Mouse (Mus musculus) cerebellum, adult 11-12 months (tissue): ENCODE results near the gene Atp13a3.

Source experiments
- DNase-seq: peaks from one replicate; pipeline ENCODE4 v3.0.0; 2022

Gene Atp13a3

GRCm38 (mm10) chr16:30310171-30310515 lies 95.6 kb downstream of the Atp13a3 start:
- no peak for DNase-seq

- peak; percentile 29 for DNase-seq
Measured at GRCm38 (mm10) chr16:30309395-30310170, 96.2 kb downstream of the Atp13a3 start.

GRCm38 (mm10) chr16:30308616-30309394 lies 97.0 kb downstream of the Atp13a3 start:
- peak; percentile 83 for DNase-seq

DNA sequence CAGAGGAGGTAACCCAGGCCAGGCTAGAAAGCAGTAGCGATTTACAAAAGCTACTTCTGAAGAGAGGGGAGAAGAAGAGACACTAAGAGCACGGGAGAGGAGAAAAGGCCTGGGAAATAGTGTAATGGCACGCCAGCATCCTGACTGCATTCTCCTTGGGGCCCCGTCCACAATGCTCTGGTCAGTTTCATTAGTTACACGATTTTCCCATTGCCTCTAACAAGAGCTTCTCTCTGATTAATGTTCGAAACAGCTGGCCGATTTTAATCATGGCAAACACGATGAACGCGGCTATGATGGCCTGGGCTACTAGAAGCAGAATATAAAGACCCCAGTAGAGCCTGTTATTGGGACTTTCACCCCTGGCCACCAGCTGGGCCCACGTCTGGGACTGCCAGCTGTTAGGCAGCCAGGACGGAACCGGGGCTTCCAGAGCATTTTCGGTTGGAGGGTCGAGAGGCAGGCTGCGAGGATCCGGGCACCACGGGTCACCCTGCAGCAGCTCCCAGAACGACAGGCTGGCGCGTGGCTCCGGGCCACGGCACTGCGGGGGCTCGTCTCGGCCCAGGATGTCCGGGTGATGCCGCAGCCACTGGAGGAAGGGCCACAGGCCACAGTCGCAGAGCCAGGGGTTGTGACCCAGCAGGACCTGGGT lies 97.7 kb downstream of the Atp13a3 start:
- no peak for DNase-seq

DNA sequence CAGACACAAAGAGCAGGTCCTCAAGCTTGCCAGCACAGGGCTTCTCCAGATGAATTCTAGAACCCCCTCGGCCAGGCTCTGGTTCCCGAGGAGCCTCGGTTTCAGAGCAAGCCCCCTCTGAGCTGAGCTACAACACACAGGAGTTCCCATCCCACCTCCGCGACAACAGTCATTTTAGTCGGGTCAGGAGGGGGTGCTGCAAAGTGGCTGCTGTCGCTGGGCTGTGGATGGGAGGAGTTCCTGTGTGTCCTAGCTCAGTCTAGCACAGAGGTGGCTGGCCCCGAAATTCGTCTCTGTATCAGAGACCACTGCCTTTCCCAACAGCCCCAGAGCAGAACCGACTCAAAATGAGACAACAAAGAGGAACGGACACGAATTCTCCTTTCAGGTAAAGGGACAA lies 98.5 kb downstream of the Atp13a3 start:
- peak; percentile 14 for DNase-seq

GRCm38 (mm10) chr16:30306102-30306501 lies 99.7 kb downstream of the Atp13a3 start:
- DNase-seq = no peak

GRCm38 (mm10) chr16:30304236-30304635 lies 101.5 kb downstream of the Atp13a3 start:
- no peak for DNase-seq

DNA sequence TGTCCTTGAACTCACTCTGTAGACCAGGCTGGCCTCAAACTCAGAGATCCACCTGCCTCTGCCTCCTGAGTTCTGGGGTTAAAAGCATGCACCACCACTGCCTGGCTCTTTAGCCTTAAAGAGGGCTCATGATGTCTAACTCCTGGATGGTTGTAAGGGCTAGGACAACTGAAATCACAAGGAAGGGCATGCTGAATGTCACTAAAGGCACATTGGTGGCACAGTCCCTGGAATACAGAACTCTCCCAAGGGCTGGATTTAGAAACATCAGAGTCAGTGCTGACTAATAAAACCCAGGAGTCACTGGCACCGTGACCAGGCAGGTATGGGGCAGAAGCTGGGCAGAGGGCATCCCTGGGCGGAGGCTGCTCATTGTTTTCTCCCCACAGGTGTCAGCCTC lies 102.4 kb downstream of the Atp13a3 start:
- DNase-seq = no peak

DNA sequence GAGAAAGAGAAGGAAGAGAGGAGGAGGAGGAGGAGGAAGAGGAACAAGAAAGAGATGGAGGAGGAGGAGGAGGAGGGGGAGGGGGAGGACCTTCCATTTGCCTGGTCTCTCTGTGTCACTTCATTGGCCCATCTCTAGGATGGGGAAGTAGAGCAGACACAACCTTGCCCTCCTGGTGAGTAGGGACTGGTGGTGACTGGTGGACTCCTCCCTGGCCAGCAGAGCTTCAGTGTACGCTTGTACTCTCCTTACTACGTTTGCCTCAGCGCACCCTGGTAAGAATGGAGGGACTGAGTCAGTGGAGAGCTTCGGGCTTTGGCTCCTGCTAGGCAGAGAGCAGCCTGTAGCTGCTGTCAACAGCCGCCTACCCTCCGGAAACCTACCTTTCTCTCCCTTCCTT lies 103.1 kb downstream of the Atp13a3 start:
- no peak for DNase-seq

GRCm38 (mm10) chr16:30299711-30300277 lies 106.0 kb downstream of the Atp13a3 start:
- DNase-seq = no peak

GRCm38 (mm10) chr16:30297450-30297849 lies 108.3 kb downstream of the Atp13a3 start:
- no peak for DNase-seq

DNA sequence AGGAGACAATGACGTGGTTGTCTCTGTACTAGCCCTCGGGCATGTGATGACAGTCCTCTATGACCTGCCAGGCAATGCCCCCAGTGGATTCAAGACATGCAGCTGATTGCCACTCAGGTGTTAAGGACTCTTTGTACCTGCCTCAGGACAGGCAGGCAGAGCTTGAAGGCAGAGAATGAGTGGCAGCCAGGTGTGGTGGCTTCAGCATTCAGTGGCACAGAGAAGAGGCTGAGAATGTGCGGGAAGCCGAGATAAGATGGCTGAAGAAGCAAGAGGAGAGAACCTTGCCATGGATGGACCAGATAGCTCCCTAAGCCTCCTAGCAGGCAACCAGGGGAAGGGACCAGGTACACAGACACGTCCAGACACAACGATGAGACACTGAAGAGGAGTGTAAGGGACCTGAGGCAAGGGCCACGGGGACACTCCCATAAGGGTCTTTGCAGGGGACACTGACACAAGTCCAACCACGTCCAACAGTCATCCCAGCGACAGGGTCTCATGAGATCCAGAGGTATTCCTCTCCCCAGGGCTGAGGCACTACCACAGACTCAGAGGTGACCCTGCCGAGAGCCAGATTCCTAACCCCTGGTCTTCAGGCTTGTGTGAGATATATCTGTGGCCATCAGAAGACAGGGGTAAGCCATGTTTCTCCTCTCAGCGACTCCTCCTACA lies 109.0 kb downstream of the Atp13a3 start:
- DNase-seq = no peak

GRCm38 (mm10) chr16:30295106-30295505 lies 110.7 kb downstream of the Atp13a3 start:
- no peak for DNase-seq

GRCm38 (mm10) chr16:30290436-30290835 lies 115.3 kb downstream of the Atp13a3 start:
- no peak for DNase-seq

DNA sequence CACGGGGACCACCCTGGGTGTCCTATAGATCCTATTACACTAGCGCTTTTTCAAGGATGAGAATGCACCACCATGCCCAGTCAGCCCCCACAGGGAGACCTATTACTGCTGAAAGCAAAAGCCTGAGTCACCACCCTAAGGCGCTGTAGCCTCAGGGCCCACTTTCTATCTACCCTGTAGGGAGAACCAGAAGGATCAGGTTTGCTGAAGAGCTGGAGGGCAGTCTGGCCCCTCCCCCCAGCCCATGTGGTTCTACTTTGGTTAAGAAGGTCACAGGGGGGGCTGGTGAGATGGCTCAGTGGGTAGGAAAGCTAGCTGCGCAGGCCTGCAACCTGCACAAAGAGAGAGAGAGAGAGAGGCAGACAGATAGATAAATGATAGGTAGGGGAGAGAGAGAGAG lies 120.1 kb downstream of the Atp13a3 start:
- no peak for DNase-seq

DNA sequence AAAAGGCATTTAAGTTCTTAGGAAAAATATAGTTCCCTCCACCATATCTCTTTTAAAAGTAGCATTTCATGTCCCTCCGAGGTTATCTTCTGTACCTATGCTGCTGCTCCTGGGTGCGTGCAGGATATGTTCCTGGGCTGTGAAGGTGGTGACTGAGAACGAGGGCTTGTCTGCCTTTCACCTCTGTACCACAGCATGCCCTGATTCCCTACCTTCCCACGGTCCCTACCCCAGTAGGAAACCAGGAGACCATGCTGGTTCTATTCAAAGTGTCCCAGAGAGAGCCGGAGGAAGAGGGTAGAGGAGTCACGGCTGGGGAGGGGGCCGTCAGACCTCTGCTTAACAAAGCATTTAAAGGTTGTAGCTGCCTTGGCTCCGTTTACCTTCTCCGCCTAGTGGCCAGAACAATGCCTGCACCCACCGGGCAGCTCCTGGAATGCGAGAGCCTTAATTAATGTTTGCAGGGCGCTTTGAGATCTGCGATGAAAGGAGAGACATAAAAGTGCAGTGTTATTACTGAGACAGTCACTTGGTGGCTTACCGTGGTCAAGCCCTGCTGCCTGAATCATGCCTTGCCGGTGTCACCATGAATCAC lies 121.9 kb downstream of the Atp13a3 start:
- no peak for DNase-seq

DNA sequence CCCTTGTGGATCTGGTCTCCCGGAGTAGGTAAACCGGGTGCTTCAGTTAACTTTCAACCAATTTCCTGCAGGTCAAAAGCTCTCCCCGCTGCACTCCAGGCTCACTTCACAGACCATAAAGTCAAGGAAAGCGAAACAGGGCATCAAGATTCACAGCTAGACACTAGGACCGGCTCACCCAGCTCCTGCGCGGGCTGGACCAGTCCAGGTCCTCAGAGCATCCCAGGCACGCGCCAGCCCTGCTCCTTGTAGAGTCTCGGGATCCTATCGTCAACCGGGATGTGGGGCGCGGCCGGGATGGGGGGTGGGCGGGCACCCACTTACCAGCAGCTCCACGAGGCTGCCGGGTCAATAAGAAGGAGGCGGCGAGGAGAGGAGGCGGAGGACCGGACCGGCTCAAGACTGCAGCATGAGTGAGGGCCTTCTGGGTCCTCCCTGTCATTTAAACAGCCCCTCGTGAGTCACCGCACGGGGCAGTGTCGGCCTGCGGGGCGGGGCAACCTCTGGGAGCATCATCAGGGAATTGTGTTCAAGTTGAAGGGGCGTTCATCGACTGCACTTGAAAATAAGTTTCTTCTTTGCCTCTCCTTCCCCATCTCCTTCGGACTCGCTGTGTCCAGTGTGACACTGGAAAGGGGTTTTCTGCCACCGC lies 122.8 kb downstream of the Atp13a3 start, which contains the start of gene Lrrc15:
Lrrc15 (minus strand) TSS at position 413 of the 652 bp plus-strand sequence.
- no peak for DNase-seq

DNA sequence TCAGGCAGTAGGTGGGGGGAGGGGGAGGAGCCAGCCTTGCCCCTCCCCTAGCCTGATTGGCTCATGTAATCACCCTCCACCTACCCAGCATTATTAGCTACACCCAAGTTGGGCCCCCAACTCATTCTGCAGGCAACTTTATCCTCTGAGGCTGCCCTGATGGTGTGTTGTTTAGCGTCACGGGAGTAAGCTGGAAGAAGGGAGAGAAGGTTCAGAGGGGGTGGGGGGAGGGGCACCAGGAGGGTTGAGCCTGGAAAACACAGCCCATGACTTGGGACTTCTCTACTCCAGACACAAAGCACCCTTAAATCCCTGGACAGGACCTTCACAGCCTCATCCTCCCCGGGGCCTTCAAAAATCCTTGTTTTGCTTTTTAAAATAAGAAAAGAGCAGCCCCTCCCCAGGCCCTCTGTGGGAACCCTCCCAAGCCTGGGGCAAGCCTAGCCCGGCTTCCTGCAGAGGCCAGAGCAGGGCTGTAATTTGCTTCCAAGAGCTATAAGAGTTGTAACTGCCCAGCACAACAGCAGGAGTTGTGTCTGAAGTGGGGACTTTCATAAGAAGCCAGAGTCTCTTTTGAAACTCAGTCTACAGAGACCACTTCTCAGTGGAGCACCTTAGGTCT lies 125.0 kb downstream of the Atp13a3 start:
- no peak for DNase-seq

- DNase-seq = no peak
Measured at GRCm38 (mm10) chr16:30278406-30278805, 127.4 kb downstream of the Atp13a3 start.

DNA sequence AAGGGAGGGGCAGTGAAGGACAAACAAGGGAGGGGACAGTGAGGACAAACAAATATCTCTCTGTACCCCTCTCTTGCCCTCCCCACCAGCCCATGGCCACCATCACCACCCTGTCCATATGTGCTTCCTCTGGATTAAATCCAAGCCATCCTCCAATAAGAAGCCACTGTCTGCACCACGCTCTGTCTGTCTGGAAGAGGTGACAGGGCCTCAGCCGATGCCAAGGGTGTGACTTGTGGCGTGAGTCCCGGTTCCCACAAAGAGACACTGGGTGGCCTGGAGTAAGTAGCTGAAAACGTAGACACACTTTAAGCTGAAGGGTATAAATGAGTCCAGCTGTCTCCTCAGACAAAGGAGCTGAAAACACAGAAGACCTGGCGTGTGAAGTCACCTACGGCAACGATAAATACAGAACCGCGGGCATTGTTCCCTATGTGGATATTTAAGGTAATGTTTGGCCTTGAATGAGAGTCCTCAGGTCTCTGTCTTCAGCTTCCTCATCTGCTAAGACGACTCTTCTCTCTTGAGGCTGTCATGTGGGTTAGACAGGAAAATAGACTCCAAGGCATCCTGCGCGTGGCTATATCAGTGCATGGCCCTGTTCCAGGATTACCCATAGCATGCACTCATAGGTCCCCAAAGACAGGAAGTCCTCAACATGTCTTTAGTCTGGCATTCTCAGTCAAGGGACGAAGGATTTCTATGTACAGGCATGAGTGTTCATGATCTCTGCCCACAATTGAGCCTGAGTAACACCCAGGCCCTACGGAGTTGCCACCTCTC lies 130.0 kb downstream of the Atp13a3 start:
- DNase-seq = no peak

DNA sequence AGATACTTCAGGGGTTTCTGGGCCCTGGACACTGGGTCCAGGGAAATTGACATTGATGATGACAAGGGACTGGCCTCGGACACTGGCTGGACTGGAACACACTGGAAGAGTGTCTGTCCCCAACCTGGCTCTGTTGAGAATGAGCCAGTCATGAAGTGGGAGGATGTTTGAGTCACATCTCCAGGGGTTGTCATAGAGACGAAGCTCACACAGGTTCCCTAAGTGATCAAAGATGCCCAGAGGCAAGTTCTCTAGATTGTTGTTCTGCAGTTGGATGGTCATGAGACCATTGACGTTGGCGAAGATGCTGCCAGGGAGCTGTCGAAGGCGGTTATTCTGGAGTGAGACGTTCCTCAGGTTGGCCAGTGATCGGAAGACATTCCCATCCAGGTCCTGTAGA lies 132.7 kb downstream of the Atp13a3 start:
- DNase-seq = no peak
